Mouse (Mus musculus) left cerebral cortex, postnatal 25 days (tissue): ENCODE data around the gene Ptpn18. TPM values are rescaled to one million over a fixed set of nuclear protein-coding genes. Genes with fewer than 3 reads are reported as not detected.
"Not testable (repeated sequence)": the region's sequence is repeated elsewhere in the genome, so short reads cannot be mapped to it uniquely, and the experiment has no call there.

Source experiments
- DNase-seq, 2 experiments: peaks; one replicate each; pipeline ENCODE4 v3.0.0; 2022; ENCODE audit warnings: low spot score in 2 of 2, mixed read lengths in 1 of 2
- intact Hi-C: fragments of 180-260 bp; cut with DNase I; formaldehyde crosslinking; loops from one replicate; pipeline ENCODE4 v1.15.1; 2025
- total RNA-seq, 2 experiments: library from RNA; stranded (reverse); gene quantifications; 2 replicates each; pipeline ENCODE4 v1.2.3; 2021

Ptpn18 gene
- 1 to 10 TPM; 1.5 to 6.4 TPM for total RNA-seq

- peak; percentile 89 to 90 for DNase-seq
- intact Hi-C loops = loop anchor here (2.0 kb wide), 1 partner anchor 143 kb away; no protein-coding TSS in a partner anchor
These were observed at the start of gene Ptpn18 for GRCm38 (mm10) chr1:34459284-34460060. Ptpn18 (plus strand) TSS chr1:34459762.

- no peak for DNase-seq
- intact Hi-C loops = no loop called here
These were observed 31.1 kb upstream of the Ptpn18 start for GRCm38 (mm10) chr1:34428466-34428865.

GRCm38 (mm10) chr1:34429281-34429680 lies 30.3 kb upstream of the Ptpn18 start:
- intact Hi-C loops = no loop called here
- DNase-seq = no peak

GRCm38 (mm10) chr1:34430981-34431380 lies 28.6 kb upstream of the Ptpn18 start:
- no peak for DNase-seq
- intact Hi-C loops = loop anchor here (5.0 kb wide), 1 partner anchor 419 kb away; no protein-coding TSS in a partner anchor

GRCm38 (mm10) chr1:34431431-34431830 lies 28.1 kb upstream of the Ptpn18 start:
- no peak for DNase-seq
- intact Hi-C loops = loop anchor here (5.0 kb wide), 1 partner anchor 419 kb away; no protein-coding TSS in a partner anchor

- intact Hi-C loops = loop anchor here (5.0 kb wide), 1 partner anchor 420 kb away; no protein-coding TSS in a partner anchor
- peak in 1 of 2 experiments; percentile 11 for DNase-seq
These were observed 27.2 kb upstream of the Ptpn18 start for GRCm38 (mm10) chr1:34432411-34432775.

GRCm38 (mm10) chr1:34432776-34433481 lies 26.6 kb upstream of the Ptpn18 start:
- DNase-seq = peak; percentile 42 to 57
- intact Hi-C loops = loop anchor here (5.0 kb wide), 1 partner anchor 421 kb away; no protein-coding TSS in a partner anchor

- intact Hi-C loops = loop anchor here (5.0 kb wide), 1 partner anchor 422 kb away; no protein-coding TSS in a partner anchor
- peak; percentile 34 to 39 for DNase-seq
These were observed 25.6 kb upstream of the Ptpn18 start for GRCm38 (mm10) chr1:34433891-34434521.

GRCm38 (mm10) chr1:34434660-34435160 lies 24.9 kb upstream of the Ptpn18 start:
- intact Hi-C loops = loop anchor here (5.0 kb wide), 1 partner anchor 422 kb away; no protein-coding TSS in a partner anchor
- DNase-seq = peak; percentile 92 to 96

GRCm38 (mm10) chr1:34435371-34436120 lies 24.0 kb upstream of the Ptpn18 start:
- DNase-seq = peak in 1 of 2 experiments; percentile 19
- intact Hi-C loops = no loop called here

GRCm38 (mm10) chr1:34436374-34436773 lies 23.2 kb upstream of the Ptpn18 start:
- no peak for DNase-seq
- intact Hi-C loops = no loop called here

GRCm38 (mm10) chr1:34437366-34437765 lies 22.2 kb upstream of the Ptpn18 start:
- intact Hi-C loops, DNase-seq: not testable (repeated sequence)

- intact Hi-C loops = no loop called here
- no peak for DNase-seq
These were observed 21.0 kb upstream of the Ptpn18 start for GRCm38 (mm10) chr1:34438381-34439051.

- peak; percentile 95 to 98 for DNase-seq
- intact Hi-C loops = no loop called here
These were observed 20.2 kb upstream of the Ptpn18 start, which contains the start of the genes Ccdc115 and Imp4 for GRCm38 (mm10) chr1:34439215-34439960. Ccdc115 (minus strand) TSS chr1:34439672. Imp4 (plus strand) TSS chr1:34439851.

- DNase-seq = no peak
- intact Hi-C loops = no loop called here
These were observed 19.5 kb upstream of the Ptpn18 start for GRCm38 (mm10) chr1:34439961-34440630.

- intact Hi-C loops = no loop called here
- DNase-seq = no peak
These were observed 16.4 kb upstream of the Ptpn18 start for GRCm38 (mm10) chr1:34443124-34443523.

- DNase-seq = no peak
- intact Hi-C loops = no loop called here
These were observed 1.1 kb upstream of the Ptpn18 start for GRCm38 (mm10) chr1:34458431-34458830.
